Mouse (Mus musculus): ENCODE data around the gene Dtx3l. TPM values are rescaled to one million over a fixed set of nuclear protein-coding genes. Genes with fewer than 3 reads are reported as not detected.
"Not testable (repeated sequence)": the region's sequence is repeated elsewhere in the genome, so short reads cannot be mapped to it uniquely, and the experiment has no call there.

Dtx3l gene
- polyA plus RNA-seq, 1 experiment from 2014 or later: 5.8 TPM

DNA sequence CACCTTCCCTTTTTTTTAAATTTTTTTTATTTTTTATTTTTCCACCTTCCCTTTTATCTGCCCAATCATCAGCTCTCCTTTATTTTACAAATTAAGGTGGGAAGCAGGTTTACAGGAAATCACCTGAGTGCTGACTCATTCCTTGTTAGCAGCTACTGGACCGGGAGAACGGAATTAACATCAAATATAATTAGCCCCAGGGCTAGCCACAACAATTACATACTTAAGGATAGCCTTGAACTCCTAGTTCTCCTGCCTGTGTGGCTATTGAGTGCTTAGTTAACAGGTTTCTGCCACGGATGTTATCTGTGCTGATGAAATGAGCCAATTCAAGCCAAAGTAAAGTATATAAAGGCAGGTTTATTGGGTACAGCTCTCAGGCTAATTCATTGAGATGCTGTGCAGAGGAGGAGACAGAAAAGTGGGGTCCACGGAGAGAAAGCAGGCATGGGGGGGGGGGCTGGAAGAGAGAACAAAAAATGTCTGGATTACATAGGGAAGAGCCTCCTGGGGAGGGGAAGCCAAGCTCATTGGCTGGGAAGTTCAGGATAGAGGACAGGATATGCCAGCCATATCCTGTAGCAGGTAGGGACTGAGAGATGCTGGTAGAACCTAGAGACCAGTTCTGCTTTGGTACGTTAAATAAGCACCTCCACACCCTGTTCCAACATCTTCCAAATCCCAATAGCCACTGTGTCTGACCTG, 27.6 kb upstream of the Dtx3l start:
- no peak overlapping the region for H3K9ac ChIP-seq
- no peak overlapping the region for H3K4me3 ChIP-seq
- no peak overlapping the region for H3K27ac ChIP-seq
- ATAC-seq (ENCODE audit: borderline replicate concordance, extremely low read depth, low FRiP score, low TSS enrichment): no peak
- H3K9me3 ChIP-seq: no peaks in the 10 kb centered on the region
- no peaks in the 10 kb centered on the region for H3K27me3 ChIP-seq
- H3K4me2 ChIP-seq: no peak overlapping the region
- WGBS: 56% methylated on average over 5 of the region's 5 CpGs
- H3K4me1 ChIP-seq: no peaks in the 10 kb centered on the region
- H3K36me3 ChIP-seq: no peaks in the 10 kb centered on the region

GRCm38 (mm10) chr16:35965991-35966390, 27.0 kb upstream of the Dtx3l start:
- H3K9me3 ChIP-seq; H3K27ac ChIP-seq; H3K27me3 ChIP-seq; ATAC-seq (ENCODE audit: borderline replicate concordance, extremely low read depth, low FRiP score, low TSS enrichment); H3K4me1 ChIP-seq; H3K36me3 ChIP-seq; H3K4me3 ChIP-seq; H3K9ac ChIP-seq; H3K4me2 ChIP-seq: not testable (repeated sequence)
- WGBS: 67% methylated on average over 4 of the region's 4 CpGs

DNA sequence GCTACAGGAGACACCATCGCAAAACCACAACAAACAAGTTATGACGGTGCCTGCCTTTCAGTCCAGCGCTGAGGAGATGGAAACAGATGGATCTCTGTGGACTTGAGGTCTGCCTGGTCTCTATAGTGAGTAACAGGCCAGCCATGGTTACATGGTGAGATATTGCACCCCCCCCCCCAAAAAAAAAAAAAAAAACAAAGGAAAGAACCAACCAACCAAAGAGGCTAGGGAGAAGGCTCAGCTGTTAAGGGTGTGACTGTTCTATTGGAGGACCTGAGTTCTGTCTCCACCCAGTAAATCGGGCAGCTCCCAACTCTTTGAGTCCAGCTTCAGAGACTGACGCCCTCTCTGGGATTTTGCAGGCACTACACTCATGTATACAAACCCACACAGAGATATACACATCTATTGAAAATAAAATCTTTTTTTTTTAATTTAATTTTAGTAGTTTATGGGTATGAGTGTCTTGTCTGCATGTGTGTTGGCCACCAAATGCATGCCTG, 13.7 kb upstream of the Dtx3l start:
- ATAC-seq (ENCODE audit: borderline replicate concordance, extremely low read depth, low FRiP score, low TSS enrichment): no peak
- Histone ChIP-seq H3K4me2 (no peak overlapping the region), H3K4me1 (no peaks in the 10 kb centered on the region), H3K36me3 (no peaks in the 10 kb centered on the region), H3K27ac (no peak overlapping the region), H3K27me3 (no peaks in the 10 kb centered on the region), H3K4me3 (no peak overlapping the region), H3K9ac (no peak overlapping the region), H3K9me3 (no peaks in the 10 kb centered on the region)
- WGBS: 82% methylated on average over 5 of the region's 5 CpGs

GRCm38 (mm10) chr16:35951216-35951615, 12.3 kb upstream of the Dtx3l start:
- no peak for ATAC-seq (ENCODE audit: borderline replicate concordance, extremely low read depth, low FRiP score, low TSS enrichment)
- no peak overlapping the region for H3K9ac ChIP-seq
- no peaks in the 10 kb centered on the region for H3K9me3 ChIP-seq
- H3K36me3 ChIP-seq: no peaks in the 10 kb centered on the region
- no peak overlapping the region for H3K4me3 ChIP-seq
- no peak overlapping the region for H3K27ac ChIP-seq
- H3K4me1 ChIP-seq: no peaks in the 10 kb centered on the region
- H3K4me2 ChIP-seq: no peak overlapping the region
- no peaks in the 10 kb centered on the region for H3K27me3 ChIP-seq
- 85% methylated on average over 3 of the region's 3 CpGs for WGBS

DNA sequence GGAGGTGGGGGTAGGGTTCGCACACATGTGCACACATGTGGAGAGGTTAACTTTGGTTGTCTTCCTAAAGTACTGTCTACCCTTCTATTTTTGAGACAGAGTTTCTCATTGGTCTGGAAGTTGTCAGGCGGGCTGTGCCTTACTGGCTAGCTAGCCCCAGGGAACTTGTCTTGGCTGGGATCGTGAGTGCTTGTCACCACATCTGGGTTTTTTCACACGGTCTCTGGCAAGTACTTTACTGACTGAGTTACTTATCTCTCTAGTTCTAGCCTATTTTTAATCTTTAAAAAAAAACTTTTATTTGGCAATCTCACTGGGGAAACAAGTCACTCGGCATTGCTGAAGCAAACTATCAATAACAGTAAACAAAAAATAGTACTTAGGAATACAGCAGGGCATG, 10.3 kb upstream of the Dtx3l start:
- H3K36me3 ChIP-seq: no peaks in the 10 kb centered on the region
- H3K9me3 ChIP-seq: no peaks in the 10 kb centered on the region
- no peak overlapping the region for H3K27ac ChIP-seq
- H3K4me1 ChIP-seq: no peaks in the 10 kb centered on the region
- 73% methylated on average over 5 of the region's 5 CpGs for WGBS
- no peak overlapping the region for H3K9ac ChIP-seq
- ATAC-seq (ENCODE audit: borderline replicate concordance, extremely low read depth, low FRiP score, low TSS enrichment): no peak
- H3K4me2 ChIP-seq: no peak overlapping the region
- no peaks in the 10 kb centered on the region for H3K27me3 ChIP-seq
- no peak overlapping the region for H3K4me3 ChIP-seq

GRCm38 (mm10) chr16:35941382-35941781, 2.4 kb upstream of the Dtx3l start:
- Histone ChIP-seq H3K4me3 (no peak overlapping the region), H3K36me3 (no peaks in the 10 kb centered on the region), H3K27ac (no peak overlapping the region), H3K9me3 (no peaks in the 10 kb centered on the region), H3K4me1 (peaks cover 8% of the 10 kb centered on the region; the same call in 1 of the 2 replicates), H3K9ac (no peak overlapping the region), H3K27me3 (no peaks in the 10 kb centered on the region; the same call in 1 of the 2 replicates), H3K4me2 (no peak overlapping the region)
- ATAC-seq (ENCODE audit: borderline replicate concordance, extremely low read depth, low FRiP score, low TSS enrichment): no peak
- WGBS: 77% methylated on average over 7 of the region's 7 CpGs

DNA sequence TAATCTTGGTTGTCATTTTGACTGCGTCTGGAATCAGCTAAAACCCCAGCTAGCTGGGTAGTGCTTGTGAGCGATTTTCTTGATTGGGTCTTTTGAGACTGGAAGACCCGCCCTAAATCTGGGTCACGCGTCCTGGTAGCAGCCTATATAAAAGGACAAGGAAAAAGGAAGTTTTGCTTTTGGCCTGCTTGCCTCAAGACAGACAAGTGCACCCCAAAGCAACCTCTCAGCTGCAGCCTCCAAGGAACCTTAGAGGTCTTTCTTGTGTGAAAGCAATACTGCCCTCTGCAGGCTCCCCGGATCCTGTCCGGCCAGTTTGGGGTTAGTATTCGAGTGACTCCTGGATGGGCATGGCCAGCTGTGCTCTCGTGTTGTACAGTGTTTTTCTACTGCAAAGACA, 739 bp upstream of the Dtx3l start:
- Histone ChIP-seq H3K4me2 (peak overlapping the region; percentile 71), H3K4me1 (peaks cover 8% of the 10 kb centered on the region; the same call in 1 of the 2 replicates), H3K9ac (0 out of 2 replicates have a peak overlapping the region, but pooled peaks have one; percentile 53), H3K9me3 (no peaks in the 10 kb centered on the region), H3K27me3 (no peaks in the 10 kb centered on the region; the same call in 1 of the 2 replicates), H3K4me3 (peak overlapping the region; percentile 60), H3K36me3 (no peaks in the 10 kb centered on the region), H3K27ac (peak overlapping the region; percentile 54)
- 10% methylated on average over 9 of the region's 9 CpGs for WGBS
- peak; percentile 62; the same call in 1 of the 2 replicates for ATAC-seq (ENCODE audit: borderline replicate concordance, extremely low read depth, low FRiP score, low TSS enrichment)

GRCm38 (mm10) chr16:35939261-35939660, 310 bp upstream of the Dtx3l start:
- Histone ChIP-seq H3K27ac (peak overlapping the region; percentile 54), H3K36me3 (no peaks in the 10 kb centered on the region), H3K9ac (peak overlapping the region; percentile 53), H3K27me3 (no peaks in the 10 kb centered on the region; the same call in 1 of the 2 replicates), H3K4me1 (peaks cover 8% of the 10 kb centered on the region; the same call in 1 of the 2 replicates), H3K4me3 (peak overlapping the region; percentile 60), H3K9me3 (no peaks in the 10 kb centered on the region), H3K4me2 (peak overlapping the region; percentile 71)
- WGBS: 7% methylated on average over 6 of the region's 6 CpGs
- ATAC-seq (ENCODE audit: borderline replicate concordance, extremely low read depth, low FRiP score, low TSS enrichment): peak; percentile 27; the same call in 1 of the 2 replicates

DNA sequence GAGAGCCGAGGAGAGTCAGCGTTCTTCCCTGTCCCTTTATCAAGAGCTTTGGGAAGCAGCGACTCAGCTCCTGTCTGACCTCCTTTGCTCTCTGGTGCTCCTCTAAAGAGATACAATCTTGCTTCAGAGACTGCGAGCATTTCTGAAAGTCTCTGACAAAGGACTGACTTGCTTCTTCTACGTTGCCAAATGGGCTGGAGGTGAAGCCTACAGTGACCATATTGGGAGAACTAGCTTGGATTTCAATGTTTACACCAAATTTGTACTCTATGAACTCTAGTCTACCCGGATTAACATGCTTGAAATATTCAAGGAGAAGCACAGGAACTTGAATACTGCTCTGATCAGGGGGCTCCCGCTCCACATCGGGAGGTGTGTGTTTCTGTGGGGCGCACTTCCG, 5.8 kb downstream of the Dtx3l start:
- Histone ChIP-seq H3K4me2 (no peak overlapping the region), H3K36me3 (no peaks in the 10 kb centered on the region), H3K27me3 (no peaks in the 10 kb centered on the region; the same call in 1 of the 2 replicates), H3K4me1 (no peaks in the 10 kb centered on the region), H3K9ac (no peak overlapping the region), H3K4me3 (no peak overlapping the region), H3K9me3 (no peaks in the 10 kb centered on the region), H3K27ac (no peak overlapping the region)
- no peak for ATAC-seq (ENCODE audit: borderline replicate concordance, extremely low read depth, low FRiP score, low TSS enrichment)
- 72% methylated on average over 10 of the region's 10 CpGs for WGBS

GRCm38 (mm10) chr16:35932179-35933055, 6.5 kb downstream of the Dtx3l start:
- Histone ChIP-seq H3K27ac (no peak overlapping the region), H3K27me3 (no peaks in the 10 kb centered on the region), H3K36me3 (no peaks in the 10 kb centered on the region), H3K4me2 (no peak overlapping the region), H3K4me1 (no peaks in the 10 kb centered on the region), H3K4me3 (no peak overlapping the region), H3K9ac (no peak overlapping the region), H3K9me3 (no peaks in the 10 kb centered on the region)
- 77% methylated on average over 19 of the region's 19 CpGs for WGBS
- ATAC-seq (ENCODE audit: borderline replicate concordance, extremely low read depth, low FRiP score, low TSS enrichment): no peak

GRCm38 (mm10) chr16:35924341-35924740, 14.6 kb downstream of the Dtx3l start:
- no peaks in the 10 kb centered on the region for H3K9me3 ChIP-seq
- no peak overlapping the region for H3K4me2 ChIP-seq
- H3K27me3 ChIP-seq: no peaks in the 10 kb centered on the region
- no peak overlapping the region for H3K4me3 ChIP-seq
- no peak overlapping the region for H3K27ac ChIP-seq
- ATAC-seq (ENCODE audit: borderline replicate concordance, extremely low read depth, low FRiP score, low TSS enrichment): no peak
- WGBS: 85% methylated on average over 5 of the region's 5 CpGs
- no peak overlapping the region for H3K9ac ChIP-seq
- H3K36me3 ChIP-seq: no peaks in the 10 kb centered on the region
- no peaks in the 10 kb centered on the region for H3K4me1 ChIP-seq
